Mouse (Mus musculus) urinary bladder, postnatal 14 days (tissue): Measurements from ENCODE around the gene 2310009B15Rik.
A peak's percentile ranks its signal among the peaks of the same experiment; 100 is the strongest.

Experiments
- DNase-seq: peaks from one replicate; pipeline ENCODE4 v3.0.0; 2021; ENCODE audit warnings: low spot score

Gene 2310009B15Rik

DNA sequence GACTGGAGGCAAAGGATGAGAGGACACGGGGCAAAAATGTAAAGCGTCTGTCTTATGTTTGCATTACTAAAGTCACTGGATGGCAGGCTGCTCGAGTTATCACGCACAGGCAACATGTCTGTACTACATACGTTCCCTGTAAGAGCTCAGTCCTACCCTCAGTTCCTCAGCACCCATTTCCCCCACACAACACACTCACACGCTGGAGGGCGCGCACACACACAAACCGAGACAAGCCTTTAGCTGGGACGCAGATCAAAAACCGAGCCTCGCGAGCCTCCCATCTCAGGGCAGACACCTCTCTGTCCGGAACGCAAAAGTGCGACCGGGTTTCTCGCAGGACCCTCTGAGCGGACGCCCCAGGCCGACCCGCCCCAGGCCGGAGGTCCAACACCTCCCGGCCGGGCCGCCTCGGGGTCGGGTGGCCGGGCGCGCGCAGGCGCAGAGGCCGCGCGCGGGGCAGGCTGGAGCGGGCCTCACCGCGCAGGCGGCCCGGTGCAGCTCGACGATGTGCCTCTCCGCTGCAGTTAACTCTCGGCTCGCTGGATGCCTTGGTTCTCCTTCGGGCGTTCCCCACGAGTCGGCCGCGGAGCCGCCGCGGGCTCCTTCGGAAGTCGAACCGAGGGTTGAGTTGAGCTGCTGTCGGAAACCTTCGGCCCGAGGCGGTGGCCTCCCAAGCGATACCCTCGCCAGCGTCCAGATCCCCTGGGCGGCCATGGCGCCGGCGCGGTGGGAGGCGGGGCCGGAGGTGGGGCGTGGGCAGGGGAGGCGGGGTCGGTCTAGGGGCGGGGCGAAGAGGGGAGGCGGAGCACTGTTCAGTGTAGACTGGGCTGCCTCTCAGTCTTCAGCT, at the start of gene 2310009B15Rik:
Gene 2310009B15Rik (minus strand): TSS at position 752 of the 850 bp plus-strand sequence.
- DNase-seq, result peak; percentile 84

DNA sequence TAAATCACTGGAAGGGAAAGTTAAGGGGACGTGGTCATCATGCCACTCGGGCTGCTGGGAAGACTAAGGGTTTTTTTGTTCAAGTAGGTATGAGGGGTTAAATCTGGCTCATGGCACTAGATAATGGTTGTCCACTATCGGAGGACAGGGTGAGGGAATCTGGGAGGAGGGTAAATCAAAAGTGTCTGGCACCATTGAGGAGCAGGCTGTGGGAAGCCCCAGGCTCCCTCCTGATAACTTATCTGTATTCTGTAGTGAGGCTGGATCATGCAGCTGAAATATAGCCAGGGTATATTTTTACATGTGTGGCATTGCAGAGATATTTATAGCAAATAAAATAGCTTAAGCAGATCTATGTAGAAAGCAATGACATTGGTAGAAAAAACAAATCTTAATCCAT, 49.6 kb upstream of the 2310009B15Rik start:
- no peak for DNase-seq

DNA sequence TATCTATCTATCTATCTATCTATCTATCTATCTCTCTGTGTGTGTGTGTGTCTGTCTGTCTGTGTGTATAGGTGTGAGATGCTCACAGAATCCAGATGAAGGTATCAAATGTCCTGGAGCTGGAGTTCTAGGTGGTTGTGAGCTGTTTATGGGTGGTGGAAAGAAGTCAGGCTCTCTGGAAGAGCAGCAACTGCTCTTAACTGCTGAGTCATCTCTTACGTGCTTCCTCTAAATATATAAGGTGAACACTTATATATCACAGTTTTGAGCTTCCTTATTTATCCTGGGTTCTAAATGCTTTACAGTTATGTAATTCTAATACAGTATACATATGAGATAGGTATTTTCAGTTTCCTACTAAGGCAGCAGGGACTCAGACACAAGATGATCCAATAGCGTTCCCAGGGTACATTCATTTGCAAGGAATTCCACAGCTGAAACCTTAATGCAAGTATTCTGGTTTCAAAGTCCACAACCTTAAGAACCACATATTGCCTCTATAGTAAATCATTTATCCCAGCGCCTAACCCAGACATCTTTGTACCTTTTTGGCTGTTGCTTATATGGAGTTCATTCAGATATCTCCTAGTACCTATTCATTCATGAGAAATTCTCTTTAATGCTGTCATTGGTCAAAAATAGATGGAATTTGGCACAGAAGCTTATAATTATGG, 48.6 kb upstream of the 2310009B15Rik start:
- DNase-seq, result no peak

DNA sequence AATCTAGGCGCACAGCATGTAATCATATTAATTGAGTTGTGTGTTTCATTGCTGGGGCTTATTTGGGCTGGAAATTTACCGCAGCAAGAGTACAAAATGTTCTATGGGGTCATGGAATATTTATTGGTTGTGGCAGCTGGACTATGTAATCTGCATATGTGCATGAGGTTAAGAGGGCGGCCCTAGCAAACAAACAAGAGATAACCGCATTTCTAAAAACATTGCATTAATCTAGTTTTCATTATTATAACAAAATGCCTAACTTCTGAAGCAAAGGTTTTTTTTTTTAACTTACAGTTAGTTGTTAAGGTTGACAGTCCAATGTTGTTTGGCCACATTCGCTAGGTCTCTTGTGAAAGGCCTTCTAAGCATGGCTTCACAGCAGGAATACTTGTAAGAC, 47.2 kb upstream of the 2310009B15Rik start:
- DNase-seq, result no peak

DNA sequence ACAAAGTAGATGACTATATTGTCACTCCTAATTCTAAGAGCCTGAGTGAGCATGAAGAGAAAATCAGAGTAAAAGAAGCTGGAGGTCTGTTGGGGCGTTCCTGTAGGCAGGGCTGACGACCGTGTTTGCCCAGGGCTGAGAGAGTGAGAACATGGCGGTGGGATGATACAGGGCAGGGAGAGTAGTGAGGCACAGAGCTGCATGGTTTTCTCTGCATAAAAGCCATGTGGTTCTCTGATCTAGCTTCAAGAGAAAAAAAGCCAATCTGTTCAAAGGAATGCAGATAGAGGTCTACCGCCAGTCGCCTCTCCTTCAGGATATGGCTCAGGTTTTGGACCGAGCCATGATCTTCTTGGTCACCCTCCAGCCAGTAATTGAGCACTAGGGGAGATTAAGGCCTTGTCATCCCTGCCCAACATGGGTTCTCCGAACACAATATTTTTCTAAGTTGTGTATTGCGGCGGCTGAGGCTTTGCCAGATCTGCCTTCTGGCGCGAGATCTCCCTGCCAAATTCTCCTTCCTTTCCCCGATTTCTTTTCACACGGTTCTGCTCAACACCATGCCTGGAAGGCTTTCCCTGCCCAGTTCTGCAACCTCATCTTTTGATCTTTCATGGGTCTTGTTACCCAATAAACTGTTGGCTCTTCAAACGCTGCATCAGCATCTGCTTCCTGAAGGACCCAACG, 44.9 kb upstream of the 2310009B15Rik start:
- no peak for DNase-seq

DNA sequence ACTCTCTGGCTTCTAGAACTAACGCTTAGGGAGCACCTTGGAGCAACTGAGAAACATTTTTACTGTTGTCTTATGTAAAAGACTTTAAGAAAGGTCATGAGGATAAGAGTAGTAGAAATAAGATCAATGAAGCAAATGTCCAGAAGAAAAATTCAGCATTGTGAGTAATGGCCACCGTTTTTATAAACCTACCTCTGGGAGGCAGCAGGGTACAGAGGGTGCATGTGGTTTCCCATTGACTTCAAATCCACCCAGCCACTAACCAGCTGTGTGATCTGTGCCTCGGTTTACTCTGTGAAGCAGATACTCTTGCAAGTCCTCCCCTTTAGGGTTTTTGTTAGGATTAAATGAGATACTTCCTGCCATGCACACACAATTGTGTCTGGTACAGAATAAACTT, 39.4 kb upstream of the 2310009B15Rik start:
- no peak for DNase-seq

DNA sequence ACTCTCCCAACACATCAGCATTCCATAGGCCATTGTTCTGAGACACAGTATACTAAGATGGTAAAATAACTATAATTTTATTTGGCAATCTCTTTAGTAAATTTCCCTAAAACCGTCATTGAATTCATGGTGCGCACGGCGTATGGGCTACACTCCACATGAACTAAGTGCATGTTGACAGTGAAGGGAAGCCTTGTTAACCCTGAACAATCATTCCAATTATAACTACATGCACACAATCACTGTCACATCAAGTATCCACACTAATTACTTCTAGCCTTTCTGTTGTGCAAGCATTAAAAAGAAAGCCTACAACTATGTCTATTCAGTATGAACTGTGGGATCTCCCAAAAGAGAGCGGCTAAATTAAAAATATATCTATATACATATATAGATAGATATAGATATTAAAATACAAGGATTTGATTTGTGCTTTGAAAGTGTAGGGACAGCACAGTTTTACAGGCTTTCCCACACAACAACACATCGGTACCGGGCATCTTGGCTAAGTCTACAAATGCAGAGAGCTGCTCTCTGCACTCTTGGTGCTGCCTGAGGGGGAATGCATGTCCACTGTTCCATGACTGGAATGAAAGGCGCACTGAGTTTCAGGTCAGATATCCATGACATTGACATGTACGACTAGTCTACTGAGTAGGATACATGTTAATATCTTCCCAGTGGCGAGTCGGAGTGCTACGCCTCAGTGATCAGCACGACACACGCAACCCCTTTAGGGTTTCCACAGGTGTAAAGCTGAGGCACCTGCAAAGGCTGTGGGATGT, 21.0 kb upstream of the 2310009B15Rik start:
- no peak for DNase-seq

DNA sequence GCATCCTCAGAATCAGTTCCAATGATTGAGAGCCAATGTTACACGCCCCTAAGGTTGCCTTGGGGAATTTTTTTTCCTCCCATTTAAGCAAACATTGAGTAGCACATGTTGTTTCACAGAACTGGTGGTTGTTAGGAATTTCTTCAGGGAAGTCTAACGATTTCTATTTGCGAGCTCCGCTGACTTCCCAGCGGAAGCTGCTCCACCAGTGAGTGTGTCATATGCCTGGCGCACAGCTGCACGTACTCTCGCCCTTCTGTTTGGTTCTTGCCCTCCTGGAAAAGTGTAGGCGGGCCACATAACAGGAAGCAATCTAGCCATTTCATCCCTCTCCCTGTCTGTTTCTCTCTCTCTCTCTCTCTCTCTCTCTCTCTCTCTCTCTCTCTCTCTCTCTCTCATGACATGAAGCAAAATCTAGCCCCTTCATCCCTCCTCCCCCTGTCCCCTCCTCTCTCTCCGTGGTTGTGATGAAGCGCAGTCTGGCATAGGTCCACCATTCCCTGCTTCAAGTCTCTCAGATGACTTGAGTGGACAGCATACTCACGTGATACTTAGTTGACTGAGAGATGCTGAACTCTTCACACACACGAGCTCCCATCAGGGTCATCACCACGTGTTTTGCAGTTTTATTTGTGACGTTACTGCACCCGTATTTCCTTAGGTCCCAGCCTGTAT, 19.9 kb upstream of the 2310009B15Rik start:
- DNase-seq, result no peak

DNA sequence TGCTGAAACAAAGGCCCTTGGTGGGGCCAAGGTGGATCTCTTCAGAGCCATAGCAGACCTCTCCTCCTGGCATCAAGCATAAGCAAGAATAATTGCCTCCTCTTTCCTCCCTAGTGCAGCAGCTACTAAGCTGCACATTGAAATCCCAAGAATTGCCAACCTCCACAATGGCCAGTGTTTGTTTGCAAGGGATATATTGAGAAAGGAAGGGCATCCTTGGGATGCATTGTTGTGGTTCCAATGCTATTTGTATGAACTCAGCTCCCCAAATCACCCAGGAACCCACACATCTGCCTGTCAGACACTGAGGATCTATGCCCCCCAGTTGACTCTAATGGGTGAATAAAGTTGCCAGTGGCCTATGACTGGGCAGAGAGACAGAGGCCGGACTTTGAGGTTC, 5.8 kb downstream of the 2310009B15Rik start:
- no peak for DNase-seq

DNA sequence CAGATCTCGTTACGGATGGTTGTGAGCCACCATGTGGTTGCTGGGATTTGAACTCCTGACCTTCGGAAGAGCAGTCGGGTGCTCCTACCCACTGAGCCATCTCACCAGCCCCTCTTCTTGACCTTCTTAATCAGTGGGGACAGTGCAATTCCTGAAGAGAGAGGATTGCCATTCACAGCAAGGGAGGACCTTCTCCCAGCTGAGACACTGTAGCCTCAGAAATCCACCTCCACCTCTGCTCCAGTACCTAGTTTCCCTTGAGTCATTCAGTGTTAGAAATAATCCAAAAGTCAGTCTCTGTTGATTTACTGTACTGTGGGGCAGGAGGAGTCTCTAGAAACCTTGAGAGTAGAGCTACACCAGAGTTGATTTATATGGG, 6.5 kb downstream of the 2310009B15Rik start:
- no peak for DNase-seq

DNA sequence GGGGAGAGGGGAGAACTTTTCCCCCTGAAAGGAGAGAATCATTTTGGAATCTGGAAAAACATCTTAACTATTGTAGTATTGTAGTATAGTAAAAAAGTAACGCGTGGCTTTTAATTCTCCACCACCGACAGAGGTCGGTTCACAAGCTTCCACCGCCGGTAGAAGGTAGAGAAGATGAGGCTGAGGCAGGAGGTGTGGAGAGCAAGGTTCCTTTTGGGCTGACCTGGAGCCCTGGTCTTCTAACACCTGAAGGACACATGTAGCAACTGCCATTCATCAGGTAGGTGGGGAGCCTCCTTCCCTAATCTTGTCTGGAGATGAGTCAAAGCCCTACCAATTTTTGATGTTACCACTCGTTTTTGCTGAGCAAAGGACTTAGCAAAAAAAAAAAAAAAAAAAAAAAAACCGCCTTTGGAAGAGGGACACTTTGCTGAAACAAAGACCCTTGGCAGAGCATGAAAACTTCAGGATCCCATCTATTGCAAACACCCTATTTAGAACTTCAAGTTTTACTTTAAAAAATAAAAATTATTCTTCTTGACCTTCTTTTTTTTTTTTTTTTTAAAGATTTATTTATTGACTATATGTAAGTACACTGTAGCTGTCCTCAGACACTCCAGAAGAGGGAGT, 7.0 kb downstream of the 2310009B15Rik start:
- no peak for DNase-seq

DNA sequence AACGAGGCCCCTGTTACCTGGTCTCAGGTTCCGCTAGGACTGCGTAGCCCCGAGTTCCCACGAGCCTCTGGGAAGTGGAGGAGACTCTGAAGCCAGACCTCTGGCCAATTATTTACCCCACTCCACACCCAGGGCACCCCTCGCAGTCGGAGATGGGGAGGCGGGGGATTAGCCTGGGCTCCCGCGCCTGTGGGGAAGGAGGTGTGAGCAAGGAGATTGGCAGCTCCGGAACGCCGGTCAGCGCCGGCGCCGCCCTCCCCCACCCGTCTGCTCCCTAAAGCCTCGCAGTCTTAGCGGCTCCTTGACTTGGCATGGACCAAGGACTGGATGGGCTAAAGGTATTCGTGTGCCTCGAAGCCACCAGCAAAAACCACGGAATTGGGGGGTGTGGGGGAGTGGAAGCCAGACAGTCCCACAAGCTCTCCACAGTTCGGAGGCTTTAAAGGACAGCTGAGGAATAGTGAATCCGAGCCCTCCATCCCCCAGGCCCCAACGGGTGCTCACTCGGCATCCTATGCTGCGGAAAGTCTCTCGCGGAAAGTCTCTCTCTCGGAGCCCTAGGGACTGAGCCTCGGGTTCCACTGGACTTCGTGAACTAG, 8.0 kb downstream of the 2310009B15Rik start, which contains the start of gene Lhx9:
Gene Lhx9 (minus strand): TSS at position 67 of the 599 bp plus-strand sequence.
- peak; percentile 39 for DNase-seq

DNA sequence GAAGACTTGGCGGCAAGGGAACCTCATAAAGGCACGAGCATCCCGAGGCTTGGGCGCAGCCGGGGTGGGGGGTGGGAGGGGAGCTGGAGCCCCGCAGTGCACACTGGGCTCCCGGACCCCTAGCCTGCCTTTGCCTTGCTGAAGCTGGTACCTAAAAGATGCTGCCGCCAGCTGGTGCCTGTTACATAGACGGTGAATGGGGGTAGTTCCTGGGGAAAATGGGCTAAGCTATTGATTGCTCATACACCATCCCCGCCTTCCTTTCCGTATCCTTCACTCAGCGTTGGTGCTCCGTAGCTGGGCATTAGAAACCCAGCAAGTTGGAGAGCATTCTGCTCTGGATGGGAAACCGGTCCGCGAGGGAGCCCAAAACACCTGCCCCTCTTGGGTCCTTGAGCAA, 8.6 kb downstream of the 2310009B15Rik start:
- no peak for DNase-seq

DNA sequence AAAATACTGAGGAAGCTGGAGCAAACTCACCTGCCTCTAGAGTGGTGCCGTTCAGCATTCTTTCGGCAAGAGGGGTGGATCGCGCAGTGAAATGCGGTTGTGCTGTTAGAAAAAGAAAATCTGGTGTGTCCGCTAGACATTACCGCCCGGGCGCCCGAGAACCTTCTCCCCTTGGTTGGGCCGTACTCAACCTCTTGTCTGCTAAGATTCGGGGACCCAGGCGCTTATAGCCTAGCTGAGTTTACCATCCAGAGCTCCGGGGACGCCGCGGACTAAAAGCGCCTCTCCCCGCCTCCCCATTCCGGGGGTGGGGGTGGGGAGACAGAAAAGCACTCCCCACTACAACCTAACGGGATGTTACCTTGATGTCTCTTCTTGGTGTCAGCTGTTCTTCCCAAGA, 9.5 kb downstream of the 2310009B15Rik start:
- DNase-seq, result no peak

DNA sequence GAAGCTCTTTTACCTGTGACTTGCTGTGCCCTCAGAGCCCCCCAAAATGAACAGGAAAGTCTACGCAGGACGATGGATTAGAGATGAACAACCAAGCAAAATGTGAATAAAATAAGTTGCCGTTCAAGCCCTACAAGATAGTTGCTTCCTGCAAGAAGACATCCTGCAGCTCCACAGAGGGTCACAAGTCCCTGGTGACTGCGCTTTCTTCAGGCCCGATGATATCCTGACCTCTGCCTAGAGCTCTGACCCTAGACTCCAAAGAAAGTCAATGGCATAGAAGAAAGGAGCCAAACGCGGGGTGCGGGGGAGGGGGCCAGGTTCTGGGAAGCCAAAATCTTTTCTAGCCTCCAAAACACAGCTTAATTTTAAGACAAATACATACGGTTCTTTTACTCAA, 10.1 kb downstream of the 2310009B15Rik start:
- no peak for DNase-seq

DNA sequence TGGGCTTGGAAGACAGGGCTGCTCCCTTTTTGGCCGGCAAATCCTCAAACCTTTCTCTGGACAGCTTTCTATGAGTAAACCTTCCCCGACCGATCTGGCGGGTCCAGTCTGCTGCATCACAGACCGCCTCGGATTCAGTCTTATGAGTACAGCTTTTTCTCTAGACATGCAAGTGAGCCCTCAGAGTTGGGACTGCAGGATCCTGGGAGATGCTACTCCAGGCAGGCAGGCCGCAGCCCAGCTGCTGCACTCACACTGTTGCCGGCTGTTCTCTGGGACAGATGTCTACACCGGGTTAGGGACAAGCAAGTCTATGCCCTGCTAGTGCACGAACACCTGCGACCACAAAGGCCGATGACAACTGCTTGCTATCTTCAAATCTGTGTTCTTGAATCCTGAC, 10.5 kb downstream of the 2310009B15Rik start:
- DNase-seq, result no peak

DNA sequence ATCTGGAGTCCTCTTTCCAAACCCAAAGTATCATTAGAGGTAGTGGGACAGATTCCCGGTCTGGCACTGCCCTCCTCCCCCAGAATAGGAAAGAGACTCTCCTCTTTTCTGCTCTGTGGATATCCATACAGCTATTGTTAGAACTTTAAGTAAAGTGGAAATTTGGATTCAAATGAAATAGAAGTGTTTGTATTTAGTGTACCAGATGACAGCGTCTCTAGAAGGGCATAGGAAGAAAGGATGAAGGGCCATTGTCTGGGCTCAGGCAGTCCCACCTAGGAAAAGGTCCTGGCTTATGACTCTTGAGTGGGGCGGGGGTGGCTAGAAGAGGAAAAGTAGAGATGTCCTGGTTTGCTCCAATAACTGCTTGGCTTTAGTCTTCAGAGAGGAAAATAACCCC, 11.2 kb downstream of the 2310009B15Rik start:
- DNase-seq, result no peak

DNA sequence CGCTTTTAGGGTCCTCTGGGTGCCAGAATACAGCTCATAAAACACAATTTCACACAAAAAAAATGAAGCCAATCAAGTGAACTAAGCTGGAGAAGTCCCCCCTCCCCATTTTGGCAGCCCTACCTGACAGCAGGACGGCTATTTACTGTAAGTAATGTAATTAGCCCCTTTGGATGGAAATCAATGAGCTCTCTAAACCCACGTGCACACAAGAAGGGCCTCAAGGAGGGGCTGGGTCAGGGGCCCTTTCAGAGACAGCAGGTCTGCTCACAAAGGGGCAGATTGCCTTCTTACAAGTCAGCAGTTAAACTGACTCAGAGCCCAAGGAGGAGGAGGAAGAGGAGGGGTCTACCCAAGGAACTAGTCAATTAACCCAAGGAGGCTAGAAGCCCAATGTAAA, 12.5 kb downstream of the 2310009B15Rik start:
- DNase-seq, result no peak

DNA sequence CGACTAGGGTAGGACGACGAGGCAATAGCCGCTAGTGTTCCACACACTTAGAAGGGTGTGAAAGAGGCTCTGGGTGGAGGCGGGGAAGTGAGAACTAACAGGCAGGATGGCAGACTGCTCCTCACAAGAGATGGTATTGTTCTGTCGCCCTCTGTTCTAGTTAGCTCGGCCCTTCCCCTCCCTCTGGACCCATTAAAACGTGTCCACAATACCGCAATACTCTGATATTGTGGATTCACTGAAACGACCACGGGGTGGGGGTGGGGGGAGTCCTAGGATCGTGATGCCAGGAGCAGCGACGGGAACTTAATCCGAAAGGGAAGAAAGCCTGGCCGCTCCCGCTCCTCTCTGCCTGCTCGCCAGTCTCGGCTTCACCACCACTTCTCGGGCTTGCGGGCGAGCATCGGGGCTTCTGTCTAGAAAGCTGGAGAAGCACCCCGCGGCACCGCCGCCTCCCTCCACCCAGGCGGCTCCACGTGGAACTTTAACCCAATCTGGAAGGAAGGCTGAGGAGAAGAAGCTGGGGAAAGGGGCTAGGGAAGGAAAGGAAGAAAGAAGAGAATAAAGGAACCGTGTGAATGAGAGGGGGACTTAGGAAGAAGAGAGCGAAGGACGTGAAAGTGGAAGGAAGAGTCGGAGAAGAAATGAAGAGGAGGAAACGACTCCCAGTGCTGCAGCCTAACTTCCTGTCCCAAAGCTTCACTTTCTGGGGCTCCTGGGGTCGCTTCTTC, 13.1 kb downstream of the 2310009B15Rik start:
- DNase-seq, result no peak

DNA sequence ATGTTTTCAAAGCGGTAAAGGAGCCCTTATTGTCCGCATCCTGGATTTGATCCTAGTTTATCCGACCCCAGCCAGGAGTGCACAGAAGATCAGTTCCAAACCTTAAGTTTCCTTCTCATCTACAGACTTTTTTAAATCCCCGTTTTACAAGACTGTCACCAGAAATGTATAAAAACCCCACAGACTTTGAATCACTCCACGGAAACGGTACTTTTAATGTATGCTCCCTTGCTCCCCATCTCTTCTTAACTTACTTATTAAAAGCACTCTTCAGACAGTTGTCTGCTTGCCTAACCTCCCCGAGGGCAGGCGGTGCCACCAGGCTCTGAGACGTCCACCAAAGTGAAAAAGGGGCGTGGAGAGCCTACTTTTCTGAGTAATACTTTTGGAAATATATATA, 13.9 kb downstream of the 2310009B15Rik start:
- DNase-seq, result no peak
